Mouse (Mus musculus): ENCODE results near the gene Aph1a. TPM values are rescaled to one million over a fixed set of nuclear protein-coding genes. Genes with fewer than 3 reads are reported as not detected.
"Not testable (repeated sequence)": the region's sequence is repeated elsewhere in the genome, so short reads cannot be mapped to it uniquely, and the experiment has no call there.

Gene Aph1a
- 100 and 174 TPM in 2 replicates for polyA plus RNA-seq (2012; rRNA removed)

GRCm38 (mm10) chr3:95893606-95894316, at the start of gene Aph1a:
Aph1a (plus strand) TSS chr3:95893969.
- H3K36me3 ChIP-seq (ENCODE audit: control insufficient read depth, insufficient read depth, low read length); H3K27me3 ChIP-seq (ENCODE audit: control insufficient read depth, insufficient read depth, low read length): not testable (repeated sequence)
- H3K27ac ChIP-seq (ENCODE audit: insufficient read depth, low read length): peak within 1 kb of the TSS; percentile 71
- WGBS: 1% methylated on average over 28 of the region's 43 CpGs
- peak within 1 kb of the TSS; percentile 65 for H3K4me3 ChIP-seq (ENCODE audit: extremely low read depth, insufficient read depth, insufficient read length)
- peak; percentile 24; the same call in 1 of the 2 replicates for TF ChIP-seq POLR2A (IDR thresholded peaks at IDR 0.05; ENCODE audit: low read depth, low read length)
- DNase-seq (ENCODE audit: low read depth in 1 of 2, low spot score in 2 of 2): peak; percentile 95
- peaks cover 14% of the 10 kb centered on the region; the same call in 1 of the 2 replicates for H3K4me1 ChIP-seq (ENCODE audit: control insufficient read depth, insufficient read depth, insufficient read length)

GRCm38 (mm10) chr3:95850611-95851010, 43.2 kb upstream of the Aph1a start:
- no peak for TF ChIP-seq POLR2A (IDR thresholded peaks at IDR 0.05; ENCODE audit: low read depth, low read length)
- TF ChIP-seq CTCF (IDR thresholded peaks at IDR 0.05; ENCODE audit: extremely low read depth, insufficient read depth, insufficient read length, insufficient replicate concordance): no peak

GRCm38 (mm10) chr3:95851317-95851716, 42.5 kb upstream of the Aph1a start:
- Histone ChIP-seq H3K4me1 (ENCODE audit: control insufficient read depth, insufficient read depth, insufficient read length) (no peaks in the 10 kb centered on the region; the same call in 1 of the 2 replicates), H3K36me3 (ENCODE audit: control insufficient read depth, insufficient read depth, low read length) (peaks cover 49% of the 10 kb centered on the region), H3K27ac (ENCODE audit: insufficient read depth, low read length) (no peak overlapping the region), H3K27me3 (ENCODE audit: control insufficient read depth, insufficient read depth, low read length) (no peaks in the 10 kb centered on the region), H3K4me3 (ENCODE audit: extremely low read depth, insufficient read depth, insufficient read length) (no peak overlapping the region)
- no peak for DNase-seq (ENCODE audit: low read depth in 1 of 2, low spot score in 2 of 2)
- 84% methylated on average over 8 of the region's 8 CpGs for WGBS
- TF ChIP-seq POLR2A (IDR thresholded peaks at IDR 0.05; ENCODE audit: low read depth, low read length): no peak
- TF ChIP-seq CTCF (IDR thresholded peaks at IDR 0.05; ENCODE audit: extremely low read depth, insufficient read depth, insufficient read length, insufficient replicate concordance): no peak

More at GRCm38 (mm10) chr3:95850611-95851010, 43.2 kb upstream of the Aph1a start:
- no peak for DNase-seq (ENCODE audit: low read depth in 1 of 2, low spot score in 2 of 2)
- WGBS: 83% methylated on average over 4 of the region's 4 CpGs
- Histone ChIP-seq H3K4me1 (ENCODE audit: control insufficient read depth, insufficient read depth, insufficient read length) (no peaks in the 10 kb centered on the region; the same call in 1 of the 2 replicates), H3K27me3 (ENCODE audit: control insufficient read depth, insufficient read depth, low read length) (no peaks in the 10 kb centered on the region), H3K4me3 (ENCODE audit: extremely low read depth, insufficient read depth, insufficient read length) (no peak overlapping the region), H3K27ac (ENCODE audit: insufficient read depth, low read length) (no peak overlapping the region), H3K36me3 (ENCODE audit: control insufficient read depth, insufficient read depth, low read length) (peaks cover 55% of the 10 kb centered on the region)

GRCm38 (mm10) chr3:95855502-95856089, 38.2 kb upstream of the Aph1a start, which contains the start of gene Prpf3:
Prpf3 (minus strand) TSS chr3:95855885.
- TF ChIP-seq POLR2A (IDR thresholded peaks at IDR 0.05; ENCODE audit: low read depth, low read length): peak; percentile 54
- TF ChIP-seq CTCF (IDR thresholded peaks at IDR 0.05; ENCODE audit: extremely low read depth, insufficient read depth, insufficient read length, insufficient replicate concordance): no peak
- WGBS: under 1% methylated on average over 56 of the region's 56 CpGs
- DNase-seq (ENCODE audit: low read depth in 1 of 2, low spot score in 2 of 2): peak; percentile 77 to 94
- H3K4me1 ChIP-seq (ENCODE audit: control insufficient read depth, insufficient read depth, insufficient read length): no peaks in the 10 kb centered on the region; the same call in 1 of the 2 replicates
- H3K27ac ChIP-seq (ENCODE audit: insufficient read depth, low read length): peak within 1 kb of the TSS; percentile 68
- peak within 1 kb of the TSS; percentile 77 for H3K4me3 ChIP-seq (ENCODE audit: extremely low read depth, insufficient read depth, insufficient read length)
- peaks cover 20% of the 10 kb centered on the region for H3K36me3 ChIP-seq (ENCODE audit: control insufficient read depth, insufficient read depth, low read length)
- no peaks in the 10 kb centered on the region for H3K27me3 ChIP-seq (ENCODE audit: control insufficient read depth, insufficient read depth, low read length)

GRCm38 (mm10) chr3:95856115-95856514, 37.7 kb upstream of the Aph1a start:
- DNase-seq (ENCODE audit: low read depth in 1 of 2, low spot score in 2 of 2): no peak
- 41% methylated on average over 7 of the region's 7 CpGs for WGBS
- Histone ChIP-seq H3K4me1 (ENCODE audit: control insufficient read depth, insufficient read depth, insufficient read length) (no peaks in the 10 kb centered on the region; the same call in 1 of the 2 replicates), H3K4me3 (ENCODE audit: extremely low read depth, insufficient read depth, insufficient read length) (peak overlapping the region; percentile 77), H3K27ac (ENCODE audit: insufficient read depth, low read length) (no peak overlapping the region; the same call in 1 of the 2 replicates), H3K27me3 (ENCODE audit: control insufficient read depth, insufficient read depth, low read length) (no peaks in the 10 kb centered on the region), H3K36me3 (ENCODE audit: control insufficient read depth, insufficient read depth, low read length) (peaks cover 16% of the 10 kb centered on the region)
- TF ChIP-seq CTCF (IDR thresholded peaks at IDR 0.05; ENCODE audit: extremely low read depth, insufficient read depth, insufficient read length, insufficient replicate concordance) (no peak), POLR2A (IDR thresholded peaks at IDR 0.05; ENCODE audit: low read depth, low read length) (no peak)

GRCm38 (mm10) chr3:95857050-95857449, 36.7 kb upstream of the Aph1a start:
- not testable (repeated sequence) for H3K27ac ChIP-seq (ENCODE audit: insufficient read depth, low read length); H3K4me1 ChIP-seq (ENCODE audit: control insufficient read depth, insufficient read depth, insufficient read length); H3K27me3 ChIP-seq (ENCODE audit: control insufficient read depth, insufficient read depth, low read length); H3K36me3 ChIP-seq (ENCODE audit: control insufficient read depth, insufficient read depth, low read length); H3K4me3 ChIP-seq (ENCODE audit: extremely low read depth, insufficient read depth, insufficient read length); DNase-seq (ENCODE audit: low read depth in 1 of 2, low spot score in 2 of 2)
- 85% methylated on average over 1 of the region's 1 CpGs for WGBS

GRCm38 (mm10) chr3:95858278-95858677, 35.5 kb upstream of the Aph1a start:
- H3K27ac ChIP-seq (ENCODE audit: insufficient read depth, low read length); H3K36me3 ChIP-seq (ENCODE audit: control insufficient read depth, insufficient read depth, low read length); DNase-seq (ENCODE audit: low read depth in 1 of 2, low spot score in 2 of 2); H3K4me1 ChIP-seq (ENCODE audit: control insufficient read depth, insufficient read depth, insufficient read length); H3K4me3 ChIP-seq (ENCODE audit: extremely low read depth, insufficient read depth, insufficient read length); H3K27me3 ChIP-seq (ENCODE audit: control insufficient read depth, insufficient read depth, low read length): not testable (repeated sequence)
- WGBS: 87% methylated on average over 3 of the region's 3 CpGs
